Mouse (Mus musculus) lung, postnatal 0 days (tissue): ENCODE results near the gene I830077J02Rik. TPM values are rescaled to one million over a fixed set of nuclear protein-coding genes. Genes with fewer than 3 reads are reported as not detected.

Experiments used
- ATAC-seq: fragments of 200-750 bp; cut with Nextera tagmentation; 2 replicates; pipeline ENCODE4 v1.8.0; 2017; ENCODE audit warnings: moderate library complexity
- DNase-seq: peaks from one replicate; pipeline ENCODE4 v3.0.0-alpha.2; 2016; ENCODE audit warnings: low spot score
- H3K27ac ChIP-seq: fragments of 300-500 bp; sonication (generic); 2 replicates; pipeline ENCODE4 v1.5.1; 2014; ENCODE audit warnings: antibody characterized with exemption, mild to moderate bottlenecking, low read length, mixed read lengths
- H3K27me3 ChIP-seq: fragments of 300-500 bp; sonication (generic); replicated peaks from 2 replicates; pipeline ENCODE4 v1.6.1; 2014; ENCODE audit warnings: low read length, mixed read lengths; ENCODE audit not compliant: insufficient read depth
- H3K36me3 ChIP-seq: fragments of 300-500 bp; sonication (generic); 2 replicates; pipeline ENCODE4 v1.6.1; 2014; ENCODE audit warnings: low read length, mixed read lengths; ENCODE audit not compliant: insufficient read depth
- H3K4me1 ChIP-seq: fragments of 300-500 bp; sonication (generic); 2 replicates; pipeline ENCODE4 v1.6.1; 2014; ENCODE audit warnings: antibody characterized with exemption, low read depth, low read length, mixed read lengths; ENCODE audit not compliant: insufficient read depth
- H3K4me2 ChIP-seq: fragments of 300-500 bp; sonication (generic); replicated peaks from 2 replicates; pipeline ENCODE4 v1.6.1; 2014; ENCODE audit warnings: low read depth, mild to moderate bottlenecking, low read length, moderate library complexity, mixed read lengths
- H3K4me3 ChIP-seq: fragments of 300-500 bp; sonication (generic); 2 replicates; pipeline ENCODE4 v1.5.1; 2014; ENCODE audit warnings: low read depth, low read length
- H3K9ac ChIP-seq: fragments of 300-500 bp; sonication (generic); replicated peaks from 2 replicates; pipeline ENCODE4 v1.6.1; 2014; ENCODE audit warnings: low read depth, mild to moderate bottlenecking
- H3K9me3 ChIP-seq: fragments of 300-500 bp; sonication (generic); 2 replicates; pipeline ENCODE4 v1.6.1; 2016; ENCODE audit warnings: low read length, mixed read lengths
- CTCF ChIP-seq: IDR thresholded peaks from 2 replicates; pipeline ENCODE4 v1.5.1; 2016; ENCODE audit warnings: antibody characterized with exemption, mild to moderate bottlenecking
- EP300 ChIP-seq: IDR thresholded peaks from 2 replicates; pipeline ENCODE4 v1.6.1; 2016; ENCODE audit warnings: antibody characterized with exemption, mild to moderate bottlenecking, control low read depth
- WGBS: fragments of 180-500 bp; shearing (Covaris S2); extraction: QIAGEN DNeasy Blood & Tissue Kit; methylation state at CpG from one replicate; pipeline ENCODE4 v1.1.7; 2014; 5-methylcytosine and 5-hydroxymethylcytosine counted together
- polyA plus RNA-seq: library from polyadenylated mRNA; unstranded; fragments of >200 nt; fragmentation: Nextera tagmentation; extraction: Ambion mirVana; gene quantifications from 2 replicates; pipeline ENCODE4 v1.2.1, GENCODE M21; 2015

The I830077J02Rik gene
- 1.2 and 1.9 TPM in 2 replicates for polyA plus RNA-seq

- DNase-seq (peak; percentile 52), ATAC-seq (peak; percentile 44; the same call in 1 of the 2 replicates)
- no peaks in the 10 kb centered on the region for H3K27me3 ChIP-seq
- WGBS, result 55% methylated on average over 8 of the region's 8 CpGs
- H3K9ac ChIP-seq, result no peak within 1 kb of the TSS
- H3K36me3 ChIP-seq, result no peaks in the 10 kb centered on the region
- H3K4me2 ChIP-seq, result no peak within 1 kb of the TSS
- H3K27ac ChIP-seq, result no peak within 1 kb of the TSS
- peaks cover 5% of the 10 kb centered on the region; the same call in 1 of the 2 replicates for H3K4me1 ChIP-seq
- TF ChIP-seq CTCF (no peak), EP300 (no peak)
- no peaks in the 10 kb centered on the region for H3K9me3 ChIP-seq
- H3K4me3 ChIP-seq, result no peak within 1 kb of the TSS
These were observed at the start of gene I830077J02Rik for GRCm38 (mm10) chr3:105932240-105933071. TSS of gene I830077J02Rik (minus strand) at chr3:105932664.

- no peaks in the 10 kb centered on the region for H3K9me3 ChIP-seq
- H3K4me2 ChIP-seq, result no peak overlapping the region
- H3K36me3 ChIP-seq, result no peaks in the 10 kb centered on the region
- no peak overlapping the region for H3K27ac ChIP-seq
- H3K4me1 ChIP-seq, result no peaks in the 10 kb centered on the region
- DNase-seq (peak; percentile 71), ATAC-seq (peak; percentile 89)
- H3K27me3 ChIP-seq, result no peaks in the 10 kb centered on the region
- no peak overlapping the region for H3K4me3 ChIP-seq
- TF ChIP-seq EP300 (peak; percentile 56), CTCF (no peak)
- no peak overlapping the region for H3K9ac ChIP-seq
- WGBS, result 64% methylated on average over 2 of the region's 2 CpGs
These were observed 41.7 kb upstream of the I830077J02Rik start for GRCm38 (mm10) chr3:105974174-105974573.

GRCm38 (mm10) chr3:105973411-105973810 is 40.9 kb upstream of the I830077J02Rik start, which contains the start of gene Ovgp1:
TSS of gene Ovgp1 (plus strand) at chr3:105973711.
- Histone ChIP-seq H3K27me3 (no peaks in the 10 kb centered on the region), H3K4me3 (no peak within 1 kb of the TSS), H3K9ac (no peak within 1 kb of the TSS), H3K9me3 (no peaks in the 10 kb centered on the region), H3K36me3 (peaks cover 4% of the 10 kb centered on the region; the same call in 1 of the 2 replicates), H3K4me2 (no peak within 1 kb of the TSS), H3K27ac (no peak within 1 kb of the TSS), H3K4me1 (no peaks in the 10 kb centered on the region)
- DNase-seq, result no peak
- WGBS, result 70% methylated on average over 3 of the region's 3 CpGs
- TF ChIP-seq CTCF, result no peak
- no peak for TF ChIP-seq EP300
- ATAC-seq, result no peak

GRCm38 (mm10) chr3:105971831-105972446 is 39.5 kb upstream of the I830077J02Rik start:
- no peak overlapping the region for H3K4me3 ChIP-seq
- H3K9me3 ChIP-seq, result no peaks in the 10 kb centered on the region
- no peak overlapping the region for H3K9ac ChIP-seq
- WGBS, result 79% methylated on average over 5 of the region's 5 CpGs
- no peaks in the 10 kb centered on the region for H3K27me3 ChIP-seq
- H3K4me1 ChIP-seq, result no peaks in the 10 kb centered on the region
- H3K36me3 ChIP-seq, result peaks cover 11% of the 10 kb centered on the region; the same call in 1 of the 2 replicates
- DNase-seq, result no peak
- no peak for TF ChIP-seq EP300
- TF ChIP-seq CTCF, result no peak
- H3K27ac ChIP-seq, result no peak overlapping the region
- H3K4me2 ChIP-seq, result no peak overlapping the region
- ATAC-seq, result no peak

- no peak overlapping the region for H3K27ac ChIP-seq
- peaks cover 13% of the 10 kb centered on the region; the same call in 1 of the 2 replicates for H3K4me1 ChIP-seq
- H3K4me3 ChIP-seq, result no peak overlapping the region
- 92% methylated on average over 2 of the region's 2 CpGs for WGBS
- no peak overlapping the region for H3K9ac ChIP-seq
- TF ChIP-seq EP300 (no peak), CTCF (peak; percentile 56)
- DNase-seq, result no peak
- peaks cover 12% of the 10 kb centered on the region; the same call in 1 of the 2 replicates for H3K36me3 ChIP-seq
- ATAC-seq, result no peak
- no peak overlapping the region for H3K4me2 ChIP-seq
- no peaks in the 10 kb centered on the region for H3K27me3 ChIP-seq
- H3K9me3 ChIP-seq, result no peaks in the 10 kb centered on the region
These were observed 28.2 kb upstream of the I830077J02Rik start for GRCm38 (mm10) chr3:105960700-105961099.

- Histone ChIP-seq H3K9ac (peak within 1 kb of the TSS; percentile 98), H3K4me3 (peak within 1 kb of the TSS; percentile 94), H3K4me2 (peak within 1 kb of the TSS; percentile 93), H3K27ac (peak within 1 kb of the TSS; percentile 97), H3K9me3 (no peaks in the 10 kb centered on the region), H3K27me3 (no peaks in the 10 kb centered on the region), H3K4me1 (peaks cover 13% of the 10 kb centered on the region; the same call in 1 of the 2 replicates), H3K36me3 (peaks cover 12% of the 10 kb centered on the region; the same call in 1 of the 2 replicates)
- WGBS, result 4% methylated on average over 6 of the region's 6 CpGs
- ATAC-seq (no peak), DNase-seq (no peak)
- TF ChIP-seq EP300, result no peak
- TF ChIP-seq CTCF, result no peak
These were observed 27.5 kb upstream of the I830077J02Rik start, which contains the start of gene Atp5f1 for GRCm38 (mm10) chr3:105959999-105960398. TSS of gene Atp5f1 (minus strand) at chr3:105960099.
